Mouse (Mus musculus): Measurements from ENCODE around the gene Mrpl39. TPM values are rescaled to one million over a fixed set of nuclear protein-coding genes. Genes with fewer than 3 reads are reported as not detected.

Gene Mrpl39
- 48.2 and 54.4 TPM in 2 replicates for polyA plus RNA-seq (2014; fragmentation: Nextera tagmentation; extraction: Ambion mirVana)

DNA sequence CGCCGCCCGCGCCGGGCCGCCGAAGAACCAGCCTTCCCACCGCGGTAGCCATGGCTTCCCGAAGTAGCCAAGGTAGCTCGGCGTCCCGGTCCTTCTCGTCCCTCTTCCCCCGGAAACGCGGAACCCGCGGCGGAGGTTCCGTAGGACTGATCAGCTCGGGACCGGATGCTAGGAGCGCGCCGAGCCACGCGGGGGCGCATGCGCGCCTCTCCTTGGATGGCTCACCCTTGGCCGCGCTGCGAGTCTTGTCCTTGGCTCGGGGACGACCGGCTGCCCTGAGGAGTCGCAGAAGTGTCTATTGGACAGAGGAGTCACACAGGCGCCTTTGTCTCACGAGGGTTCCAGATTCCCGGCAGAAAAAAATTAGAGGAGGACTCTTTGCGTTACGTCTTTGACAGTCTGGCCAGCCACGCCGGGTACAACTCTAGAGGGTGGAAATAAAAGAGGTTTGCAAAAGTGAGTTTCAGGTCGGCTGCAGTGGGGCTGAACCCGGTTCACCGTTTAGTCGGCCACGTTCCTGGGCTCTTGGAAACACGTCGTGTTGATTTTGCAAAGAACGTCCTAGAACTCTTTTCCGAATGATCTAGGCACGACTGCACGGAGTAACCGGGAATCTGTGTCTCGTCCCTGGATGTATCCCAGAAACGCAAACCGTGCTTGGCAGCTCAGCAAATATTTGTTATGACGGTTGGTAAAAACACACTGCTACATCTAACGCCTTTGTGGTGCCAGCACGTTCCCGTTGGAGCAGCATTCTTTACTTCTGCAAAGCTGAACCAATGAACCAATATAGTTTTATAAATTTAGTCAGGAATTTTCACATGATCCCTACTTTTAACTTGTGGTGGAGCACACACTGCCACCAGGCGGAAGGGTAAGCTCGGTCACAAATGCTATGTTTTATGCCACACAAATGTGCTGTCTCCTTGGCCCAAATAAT lies at the start of gene Mrpl39:
Gene Mrpl39 (minus strand): TSS at position 577 of the 940 bp plus-strand sequence.
- peak within 1 kb of the TSS; percentile 66 for H3K4me2 ChIP-seq (replicated peaks; ENCODE audit: low read depth, low read length)
- H3K4me1 ChIP-seq (ENCODE audit: control insufficient read depth, insufficient read depth, low read length) = peaks cover 6% of the 10 kb centered on the region; the same call in 1 of the 2 replicates
- no peaks in the 10 kb centered on the region for H3K9me3 ChIP-seq (ENCODE audit: control insufficient read depth, low read length)
- peaks cover 11% of the 10 kb centered on the region for H3K36me3 ChIP-seq (ENCODE audit: control insufficient read depth, insufficient read depth, low read length)
- peak within 1 kb of the TSS; percentile 83 for H3K9ac ChIP-seq (ENCODE audit: low read depth, low read length)
- whole genome bisulfite sequencing = 1% methylated on average over 66 of the region's 66 CpGs
- H3K4me3 ChIP-seq (ENCODE audit: low read length) = peak within 1 kb of the TSS; percentile 82
- H3K27me3 ChIP-seq (ENCODE audit: control insufficient read depth, insufficient read depth, low read length) = no peaks in the 10 kb centered on the region
- H3K27ac ChIP-seq (ENCODE audit: low read depth, low read length) = no peak within 1 kb of the TSS
- peak; percentile 99 for ATAC-seq (ENCODE audit: low FRiP score, low TSS enrichment)

DNA sequence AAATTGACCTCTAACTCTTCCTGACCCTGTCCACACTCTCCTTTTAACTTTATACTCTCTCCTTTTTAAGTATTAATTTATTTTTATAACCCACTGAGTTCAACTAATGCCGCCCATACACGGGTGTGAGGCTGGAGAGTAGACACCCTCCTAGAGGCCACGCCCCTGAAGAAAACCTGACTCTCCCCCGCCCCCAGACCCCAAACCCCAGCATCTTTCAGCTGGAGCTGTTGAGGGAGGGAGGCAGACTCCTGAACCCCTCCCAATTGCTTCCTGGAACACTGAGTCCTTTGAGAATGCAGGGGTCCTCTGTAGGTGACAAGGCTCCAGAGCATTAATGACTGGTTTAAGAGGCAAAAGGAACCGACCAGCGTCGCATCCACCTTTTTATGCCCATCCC lies 49.4 kb upstream of the Mrpl39 start:
- Histone ChIP-seq H3K27me3 (ENCODE audit: control insufficient read depth, insufficient read depth, low read length) (no peaks in the 10 kb centered on the region), H3K9me3 (ENCODE audit: control insufficient read depth, low read length) (no peaks in the 10 kb centered on the region), H3K36me3 (ENCODE audit: control insufficient read depth, insufficient read depth, low read length) (no peaks in the 10 kb centered on the region), H3K9ac (ENCODE audit: low read depth, low read length) (no peak overlapping the region), H3K4me1 (ENCODE audit: control insufficient read depth, insufficient read depth, low read length) (no peaks in the 10 kb centered on the region), H3K4me3 (ENCODE audit: low read length) (no peak overlapping the region), H3K27ac (ENCODE audit: low read depth, low read length) (no peak overlapping the region), H3K4me2 (replicated peaks; ENCODE audit: low read depth, low read length) (no peak overlapping the region)
- no peak for ATAC-seq (ENCODE audit: low FRiP score, low TSS enrichment)
- 17% methylated on average over 7 of the region's 7 CpGs for WGBS

DNA sequence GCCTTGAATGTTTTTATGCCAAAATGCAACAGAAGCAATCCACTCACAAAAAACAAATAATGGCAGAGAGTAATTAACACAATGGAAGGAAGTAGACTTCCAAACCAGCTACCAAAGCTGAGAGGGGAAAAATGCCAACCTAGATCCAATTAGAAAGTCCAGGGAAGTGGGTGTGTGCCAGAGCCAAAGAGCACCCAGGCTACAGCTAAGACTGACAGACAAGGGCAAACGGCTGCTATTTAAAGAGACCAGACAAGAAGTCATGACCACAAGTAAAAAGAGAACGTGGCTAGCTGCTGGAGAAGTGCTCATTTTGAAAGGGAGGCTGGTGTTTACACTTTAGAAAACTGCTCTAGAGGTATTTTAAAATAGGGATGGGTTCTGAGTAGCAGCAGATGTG lies 47.7 kb upstream of the Mrpl39 start:
- 63% methylated on average over 2 of the region's 2 CpGs for WGBS
- Histone ChIP-seq H3K36me3 (ENCODE audit: control insufficient read depth, insufficient read depth, low read length) (no peaks in the 10 kb centered on the region), H3K9ac (ENCODE audit: low read depth, low read length) (no peak overlapping the region), H3K27ac (ENCODE audit: low read depth, low read length) (no peak overlapping the region), H3K4me2 (replicated peaks; ENCODE audit: low read depth, low read length) (no peak overlapping the region), H3K4me3 (ENCODE audit: low read length) (no peak overlapping the region), H3K27me3 (ENCODE audit: control insufficient read depth, insufficient read depth, low read length) (no peaks in the 10 kb centered on the region), H3K9me3 (ENCODE audit: control insufficient read depth, low read length) (no peaks in the 10 kb centered on the region), H3K4me1 (ENCODE audit: control insufficient read depth, insufficient read depth, low read length) (no peaks in the 10 kb centered on the region)
- ATAC-seq (ENCODE audit: low FRiP score, low TSS enrichment) = no peak

DNA sequence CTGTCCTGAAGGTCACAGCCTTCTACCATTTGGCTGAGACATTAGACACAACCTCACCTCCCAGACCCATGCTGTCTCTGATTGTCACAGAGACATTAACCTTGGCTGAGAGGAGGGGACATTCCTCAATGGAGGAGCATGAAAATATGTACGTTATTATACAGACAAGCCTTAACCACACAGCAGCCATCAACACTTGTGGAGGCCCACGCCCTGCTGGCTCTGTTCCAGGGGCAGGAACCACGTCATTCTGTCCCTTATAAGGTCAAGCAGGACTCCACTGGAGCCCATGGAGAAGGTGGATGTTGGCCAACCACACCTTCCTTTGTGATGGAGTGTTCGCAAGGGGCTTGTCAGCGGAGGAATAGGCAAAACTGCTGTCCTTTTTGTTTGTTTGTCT lies 44.2 kb upstream of the Mrpl39 start:
- no peaks in the 10 kb centered on the region for H3K9me3 ChIP-seq (ENCODE audit: control insufficient read depth, low read length)
- H3K36me3 ChIP-seq (ENCODE audit: control insufficient read depth, insufficient read depth, low read length) = no peaks in the 10 kb centered on the region
- H3K27ac ChIP-seq (ENCODE audit: low read depth, low read length) = no peak overlapping the region
- H3K4me2 ChIP-seq (replicated peaks; ENCODE audit: low read depth, low read length) = no peak overlapping the region
- no peak overlapping the region for H3K4me3 ChIP-seq (ENCODE audit: low read length)
- 0 out of 2 replicates have a peak, but pooled peaks cover 3% of the 10 kb centered on the region for H3K4me1 ChIP-seq (ENCODE audit: control insufficient read depth, insufficient read depth, low read length)
- no peak overlapping the region for H3K9ac ChIP-seq (ENCODE audit: low read depth, low read length)
- ATAC-seq (ENCODE audit: low FRiP score, low TSS enrichment) = no peak
- 79% methylated on average over 5 of the region's 5 CpGs for WGBS
- peaks cover 18% of the 10 kb centered on the region for H3K27me3 ChIP-seq (ENCODE audit: control insufficient read depth, insufficient read depth, low read length)

DNA sequence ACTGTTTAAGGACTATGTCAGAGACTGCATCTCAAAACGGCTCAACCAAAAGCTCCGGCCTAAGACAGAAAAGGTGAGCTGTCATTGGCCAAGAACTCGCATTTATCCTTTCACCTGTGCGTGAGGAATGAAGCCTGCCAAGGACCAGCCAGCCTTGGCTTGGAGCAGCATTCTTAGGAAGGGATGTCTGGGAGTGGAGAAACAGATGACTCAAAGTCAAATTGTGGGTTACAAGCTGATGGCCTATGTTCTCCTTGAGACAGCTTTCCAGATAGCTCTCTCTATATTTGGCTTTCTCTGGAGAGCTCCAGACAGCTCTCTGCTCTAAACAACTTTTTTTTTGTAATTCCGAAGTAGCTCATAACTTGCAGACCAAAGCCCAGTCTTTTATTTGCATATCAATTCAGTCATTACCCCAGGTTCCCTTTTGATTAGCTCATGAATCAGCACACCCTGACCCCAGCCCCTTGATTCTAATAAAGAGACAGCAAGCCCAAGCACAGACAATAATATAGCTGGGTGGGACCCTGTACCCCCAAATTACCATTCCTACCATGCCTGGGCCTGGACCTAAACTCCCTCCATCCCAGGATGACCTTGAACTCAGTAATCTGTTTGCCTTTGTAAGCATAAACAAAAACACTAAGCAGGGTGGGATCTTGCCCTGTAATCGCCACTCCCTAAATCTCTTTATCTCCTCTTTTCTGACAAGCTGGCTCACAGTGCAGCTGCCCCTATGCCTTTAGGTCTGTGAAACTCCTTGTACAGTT lies 43.5 kb upstream of the Mrpl39 start:
- 93% methylated on average over 6 of the region's 6 CpGs for WGBS
- no peak overlapping the region for H3K4me2 ChIP-seq (replicated peaks; ENCODE audit: low read depth, low read length)
- peaks cover 18% of the 10 kb centered on the region for H3K27me3 ChIP-seq (ENCODE audit: control insufficient read depth, insufficient read depth, low read length)

DNA sequence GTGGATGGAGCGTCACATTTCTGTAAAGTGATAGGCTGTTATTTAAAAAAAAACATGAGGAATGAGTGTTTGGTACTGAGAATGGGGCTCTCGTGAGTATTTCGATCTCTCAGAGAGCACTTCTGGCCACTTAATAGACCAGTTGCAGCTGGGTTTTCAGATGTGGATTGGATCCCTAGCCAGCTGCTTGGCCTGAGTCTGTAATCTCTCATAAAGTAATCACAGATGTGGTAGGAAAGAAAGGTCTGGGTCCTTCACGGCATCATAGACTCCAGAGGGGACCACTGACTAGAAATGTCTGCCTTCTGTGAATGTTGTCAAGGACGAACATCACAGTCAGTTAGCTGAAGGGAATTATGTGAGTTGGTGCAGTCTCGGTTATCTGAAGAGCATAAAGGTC lies 42.9 kb upstream of the Mrpl39 start:
- no peak for ATAC-seq (ENCODE audit: low FRiP score, low TSS enrichment)
- Histone ChIP-seq H3K4me1 (ENCODE audit: control insufficient read depth, insufficient read depth, low read length) (0 out of 2 replicates have a peak, but pooled peaks cover 3% of the 10 kb centered on the region), H3K36me3 (ENCODE audit: control insufficient read depth, insufficient read depth, low read length) (no peaks in the 10 kb centered on the region), H3K27me3 (ENCODE audit: control insufficient read depth, insufficient read depth, low read length) (peaks cover 18% of the 10 kb centered on the region), H3K4me3 (ENCODE audit: low read length) (no peak overlapping the region), H3K4me2 (replicated peaks; ENCODE audit: low read depth, low read length) (no peak overlapping the region), H3K9ac (ENCODE audit: low read depth, low read length) (no peak overlapping the region), H3K9me3 (ENCODE audit: control insufficient read depth, low read length) (no peaks in the 10 kb centered on the region), H3K27ac (ENCODE audit: low read depth, low read length) (no peak overlapping the region)
- WGBS = 79% methylated on average over 6 of the region's 6 CpGs

More for the DNA sequence above, 43.5 kb upstream of the Mrpl39 start:
- no peak for ATAC-seq (ENCODE audit: low FRiP score, low TSS enrichment)
- H3K9me3 ChIP-seq (ENCODE audit: control insufficient read depth, low read length) = no peaks in the 10 kb centered on the region
- H3K36me3 ChIP-seq (ENCODE audit: control insufficient read depth, insufficient read depth, low read length) = no peaks in the 10 kb centered on the region
- H3K4me1 ChIP-seq (ENCODE audit: control insufficient read depth, insufficient read depth, low read length) = 0 out of 2 replicates have a peak, but pooled peaks cover 3% of the 10 kb centered on the region
- no peak overlapping the region for H3K4me3 ChIP-seq (ENCODE audit: low read length)
- H3K9ac ChIP-seq (ENCODE audit: low read depth, low read length) = no peak overlapping the region
- no peak overlapping the region for H3K27ac ChIP-seq (ENCODE audit: low read depth, low read length)

DNA sequence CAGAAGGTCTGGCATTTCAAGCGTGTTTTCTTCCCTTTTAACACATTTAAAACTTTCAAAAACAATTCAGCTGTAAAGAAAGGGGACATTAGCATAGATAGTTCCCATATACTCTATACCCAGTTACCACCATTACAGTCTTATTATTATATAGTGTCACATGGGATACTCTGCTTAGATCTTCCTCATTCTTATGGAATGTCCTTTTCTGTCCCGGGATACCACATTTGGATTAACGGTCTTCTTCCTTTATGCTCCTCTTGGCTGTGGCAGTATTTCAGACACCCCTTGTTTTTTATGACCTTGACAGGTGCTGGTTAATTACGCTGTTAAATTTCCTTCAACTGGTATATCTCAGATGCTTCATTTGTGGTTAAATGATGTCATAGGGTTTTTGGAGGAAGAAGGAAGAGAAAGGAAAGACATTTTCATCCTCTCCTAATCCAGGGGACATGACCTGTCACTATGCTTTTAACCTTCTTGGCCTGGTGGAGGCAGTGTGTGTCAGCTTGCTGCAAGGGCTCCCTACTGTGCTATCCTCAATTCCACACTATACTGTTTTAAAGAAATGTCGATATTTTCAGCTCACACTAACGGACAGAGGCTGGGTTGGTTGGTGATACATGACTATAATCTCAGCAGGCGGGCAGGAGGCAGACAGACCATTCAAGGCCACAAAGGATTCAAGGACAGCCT lies 40.7 kb upstream of the Mrpl39 start:
- H3K9ac ChIP-seq (ENCODE audit: low read depth, low read length) = no peak overlapping the region
- H3K9me3 ChIP-seq (ENCODE audit: control insufficient read depth, low read length) = no peaks in the 10 kb centered on the region
- H3K36me3 ChIP-seq (ENCODE audit: control insufficient read depth, insufficient read depth, low read length) = no peaks in the 10 kb centered on the region
- no peak overlapping the region for H3K27ac ChIP-seq (ENCODE audit: low read depth, low read length)
- H3K4me1 ChIP-seq (ENCODE audit: control insufficient read depth, insufficient read depth, low read length) = 0 out of 2 replicates have a peak, but pooled peaks cover 3% of the 10 kb centered on the region
- no peak for ATAC-seq (ENCODE audit: low FRiP score, low TSS enrichment)
- no peak overlapping the region for H3K4me2 ChIP-seq (replicated peaks; ENCODE audit: low read depth, low read length)
- no peak overlapping the region for H3K4me3 ChIP-seq (ENCODE audit: low read length)
- peaks cover 18% of the 10 kb centered on the region for H3K27me3 ChIP-seq (ENCODE audit: control insufficient read depth, insufficient read depth, low read length)
- 47% methylated on average over 7 of the region's 7 CpGs for WGBS

DNA sequence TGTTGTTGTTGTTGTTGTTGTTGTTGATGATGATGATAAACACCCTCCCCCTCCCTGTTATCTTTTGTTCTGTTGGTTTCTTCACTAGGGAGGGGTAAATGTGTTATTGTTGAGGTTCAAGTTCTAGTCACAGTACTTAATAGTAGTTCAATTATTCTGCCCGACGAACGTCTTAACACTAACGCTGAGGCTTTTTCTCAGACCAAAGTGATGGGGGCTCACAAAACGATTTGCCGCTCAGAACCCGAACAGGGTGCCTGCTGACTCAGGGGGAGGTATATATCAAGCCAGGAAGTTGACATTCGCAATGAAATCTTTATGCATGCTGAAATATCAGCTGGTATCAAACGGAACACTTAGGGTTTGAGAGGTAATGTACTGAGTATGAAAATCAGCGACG lies 39.8 kb upstream of the Mrpl39 start:
- H3K4me3 ChIP-seq (ENCODE audit: low read length) = peak overlapping the region; percentile 62; the same call in 1 of the 2 replicates
- no peaks in the 10 kb centered on the region for H3K36me3 ChIP-seq (ENCODE audit: control insufficient read depth, insufficient read depth, low read length)
- ATAC-seq (ENCODE audit: low FRiP score, low TSS enrichment) = no peak
- no peak overlapping the region for H3K27ac ChIP-seq (ENCODE audit: low read depth, low read length)
- peaks cover 18% of the 10 kb centered on the region for H3K27me3 ChIP-seq (ENCODE audit: control insufficient read depth, insufficient read depth, low read length)
- no peaks in the 10 kb centered on the region for H3K9me3 ChIP-seq (ENCODE audit: control insufficient read depth, low read length)
- H3K9ac ChIP-seq (ENCODE audit: low read depth, low read length) = peak overlapping the region; percentile 55; the same call in 1 of the 2 replicates
- 28% methylated on average over 11 of the region's 11 CpGs for WGBS
- 0 out of 2 replicates have a peak, but pooled peaks cover 3% of the 10 kb centered on the region for H3K4me1 ChIP-seq (ENCODE audit: control insufficient read depth, insufficient read depth, low read length)
- H3K4me2 ChIP-seq (replicated peaks; ENCODE audit: low read depth, low read length) = peak overlapping the region; percentile 99

Measured in kidney, embryonic 14.5 days (tissue).